Mouse (Mus musculus) bone marrow, adult 2 months (tissue): Measurements from ENCODE around the gene Macf1.

ENCODE experiments used
- CTCF ChIP-seq: fragments of 200-500 bp; IDR thresholded peaks from 2 replicates; pipeline ENCODE4 v1.5.1; 2011; ENCODE audit warnings: low read length, control low read depth; ENCODE audit not compliant: control insufficient read depth, insufficient read depth
- POLR2A ChIP-seq: fragments of 200-500 bp; IDR thresholded peaks from 2 replicates; pipeline ENCODE4 v1.6.1; 2011; ENCODE audit warnings: low read depth, mild to moderate bottlenecking, control low read depth, low read length, borderline replicate concordance; ENCODE audit not compliant: control insufficient read depth

- TF ChIP-seq POLR2A (no peak), CTCF (no peak)
These were observed 168.5 kb downstream of the Macf1 start for GRCm38 (mm10) chr4:123515673-123516072.
